Mouse (Mus musculus): Measurements from ENCODE around the gene Map7d2. TPM values are rescaled to one million over a fixed set of nuclear protein-coding genes. Genes with fewer than 3 reads are reported as not detected.
"Not testable (repeated sequence)": the region's sequence is repeated elsewhere in the genome, so short reads cannot be mapped to it uniquely, and the experiment has no call there.

The Map7d2 gene
- polyA plus RNA-seq (2011; ENCODE audit: insufficient read length, low read depth, missing spikeins): 0.23 TPM in 1 of 2 replicates, not detected in the other

- TF ChIP-seq CTCF (IDR thresholded peaks at IDR 0.05; ENCODE audit: borderline replicate concordance, insufficient read depth, low read length) (no peak), POLR2A (IDR thresholded peaks at IDR 0.05; ENCODE audit: low read depth, low read length) (no peak)
- Histone ChIP-seq H3K4me3 (ENCODE audit: insufficient read depth, low read length) (peak within 1 kb of the TSS; percentile 38), H3K4me1 (ENCODE audit: control insufficient read depth, insufficient read depth, low read length) (no peaks in the 10 kb centered on the region), H3K27ac (ENCODE audit: insufficient read depth, low read length) (no peak within 1 kb of the TSS)
Measured at GRCm38 (mm10) chrX:159414130-159414828, at the start of gene Map7d2. Map7d2 (plus strand) TSS chrX:159414572.

GRCm38 (mm10) chrX:159371831-159372752 is 42.3 kb upstream of the Map7d2 start, which contains the start of gene Eif1ax:
Eif1ax (plus strand) TSS chrX:159372178.
- peak; percentile 91 for TF ChIP-seq POLR2A (IDR thresholded peaks at IDR 0.05; ENCODE audit: low read depth, low read length)
- TF ChIP-seq CTCF (IDR thresholded peaks at IDR 0.05; ENCODE audit: borderline replicate concordance, insufficient read depth, low read length): no peak
- Histone ChIP-seq H3K4me3 (ENCODE audit: insufficient read depth, low read length) (peak within 1 kb of the TSS; percentile 93), H3K4me1 (ENCODE audit: control insufficient read depth, insufficient read depth, low read length) (no peaks in the 10 kb centered on the region), H3K27ac (ENCODE audit: insufficient read depth, low read length) (peak within 1 kb of the TSS; percentile 89)

GRCm38 (mm10) chrX:159372753-159373144 is 41.6 kb upstream of the Map7d2 start:
- Histone ChIP-seq H3K4me3 (ENCODE audit: insufficient read depth, low read length) (peak overlapping the region; percentile 93), H3K4me1 (ENCODE audit: control insufficient read depth, insufficient read depth, low read length) (no peaks in the 10 kb centered on the region), H3K27ac (ENCODE audit: insufficient read depth, low read length) (peak overlapping the region; percentile 89)
- TF ChIP-seq CTCF (IDR thresholded peaks at IDR 0.05; ENCODE audit: borderline replicate concordance, insufficient read depth, low read length) (no peak), POLR2A (IDR thresholded peaks at IDR 0.05; ENCODE audit: low read depth, low read length) (no peak)

GRCm38 (mm10) chrX:159387105-159387504 is 27.3 kb upstream of the Map7d2 start:
- Histone ChIP-seq H3K4me1 (ENCODE audit: control insufficient read depth, insufficient read depth, low read length) (no peaks in the 10 kb centered on the region), H3K4me3 (ENCODE audit: insufficient read depth, low read length) (no peak overlapping the region), H3K27ac (ENCODE audit: insufficient read depth, low read length) (no peak overlapping the region)
- no peak for TF ChIP-seq CTCF (IDR thresholded peaks at IDR 0.05; ENCODE audit: borderline replicate concordance, insufficient read depth, low read length)
- no peak for TF ChIP-seq POLR2A (IDR thresholded peaks at IDR 0.05; ENCODE audit: low read depth, low read length)

GRCm38 (mm10) chrX:159388953-159389352 is 25.4 kb upstream of the Map7d2 start:
- Histone ChIP-seq H3K4me3 (ENCODE audit: insufficient read depth, low read length) (no peak overlapping the region), H3K4me1 (ENCODE audit: control insufficient read depth, insufficient read depth, low read length) (no peaks in the 10 kb centered on the region), H3K27ac (ENCODE audit: insufficient read depth, low read length) (no peak overlapping the region)
- TF ChIP-seq POLR2A (IDR thresholded peaks at IDR 0.05; ENCODE audit: low read depth, low read length) (no peak), CTCF (IDR thresholded peaks at IDR 0.05; ENCODE audit: borderline replicate concordance, insufficient read depth, low read length) (no peak)

GRCm38 (mm10) chrX:159390347-159390962 is 23.9 kb upstream of the Map7d2 start:
- Histone ChIP-seq H3K4me1 (ENCODE audit: control insufficient read depth, insufficient read depth, low read length) (no peaks in the 10 kb centered on the region), H3K4me3 (ENCODE audit: insufficient read depth, low read length) (no peak overlapping the region), H3K27ac (ENCODE audit: insufficient read depth, low read length) (no peak overlapping the region)
- TF ChIP-seq CTCF (IDR thresholded peaks at IDR 0.05; ENCODE audit: borderline replicate concordance, insufficient read depth, low read length) (no peak), POLR2A (IDR thresholded peaks at IDR 0.05; ENCODE audit: low read depth, low read length) (no peak)

- H3K27ac ChIP-seq (ENCODE audit: insufficient read depth, low read length): no peak overlapping the region
- no peak overlapping the region for H3K4me3 ChIP-seq (ENCODE audit: insufficient read depth, low read length)
- TF ChIP-seq POLR2A (IDR thresholded peaks at IDR 0.05; ENCODE audit: low read depth, low read length) (no peak), CTCF (IDR thresholded peaks at IDR 0.05; ENCODE audit: borderline replicate concordance, insufficient read depth, low read length) (no peak)
- no peaks in the 10 kb centered on the region for H3K4me1 ChIP-seq (ENCODE audit: control insufficient read depth, insufficient read depth, low read length)
Measured at GRCm38 (mm10) chrX:159391239-159391638, 23.1 kb upstream of the Map7d2 start.

GRCm38 (mm10) chrX:159409253-159409652 is 5.1 kb upstream of the Map7d2 start:
- no peaks in the 10 kb centered on the region for H3K4me1 ChIP-seq (ENCODE audit: control insufficient read depth, insufficient read depth, low read length)
- H3K4me3 ChIP-seq (ENCODE audit: insufficient read depth, low read length): no peak overlapping the region
- TF ChIP-seq POLR2A (IDR thresholded peaks at IDR 0.05; ENCODE audit: low read depth, low read length) (no peak), CTCF (IDR thresholded peaks at IDR 0.05; ENCODE audit: borderline replicate concordance, insufficient read depth, low read length) (no peak)
- no peak overlapping the region for H3K27ac ChIP-seq (ENCODE audit: insufficient read depth, low read length)

GRCm38 (mm10) chrX:159414829-159415673 is 679 bp downstream of the Map7d2 start:
- H3K27ac ChIP-seq (ENCODE audit: insufficient read depth, low read length): no peak overlapping the region
- no peaks in the 10 kb centered on the region for H3K4me1 ChIP-seq (ENCODE audit: control insufficient read depth, insufficient read depth, low read length)
- peak overlapping the region; percentile 35 for H3K4me3 ChIP-seq (ENCODE audit: insufficient read depth, low read length)
- no peak for TF ChIP-seq POLR2A (IDR thresholded peaks at IDR 0.05; ENCODE audit: low read depth, low read length)
- no peak for TF ChIP-seq CTCF (IDR thresholded peaks at IDR 0.05; ENCODE audit: borderline replicate concordance, insufficient read depth, low read length)

GRCm38 (mm10) chrX:159430507-159430906 is 16.1 kb downstream of the Map7d2 start:
- not testable (repeated sequence) for H3K27ac ChIP-seq (ENCODE audit: insufficient read depth, low read length); H3K4me3 ChIP-seq (ENCODE audit: insufficient read depth, low read length)

More at GRCm38 (mm10) chrX:159430507-159430906, 16.1 kb downstream of the Map7d2 start:
- not testable (repeated sequence) for H3K4me1 ChIP-seq (ENCODE audit: control insufficient read depth, insufficient read depth, low read length)
